Mouse (Mus musculus): ENCODE results near the gene Mup17. TPM values are rescaled to one million over a fixed set of nuclear protein-coding genes. Genes with fewer than 3 reads are reported as not detected.
"Not testable (repeated sequence)": the region's sequence is repeated elsewhere in the genome, so short reads cannot be mapped to it uniquely, and the experiment has no call there.

Mup17 gene
- not detected in 2 replicates for polyA plus RNA-seq (2015; fragmentation: Nextera tagmentation; extraction: Ambion mirVana)

GRCm38 (mm10) chr4:61595771-61596170, at the start of gene Mup17:
Mup17 (minus strand) TSS chr4:61595871.
- WGBS: 84% methylated on average over 3 of the region's 4 CpGs
- not testable (repeated sequence) for ATAC-seq (ENCODE audit: low FRiP score, low TSS enrichment)

GRCm38 (mm10) chr4:61571561-61571960, 24.1 kb downstream of the Mup17 start:
- H3K9ac ChIP-seq (replicated peaks; ENCODE audit: low read length); H3K4me1 ChIP-seq (ENCODE audit: insufficient read depth, low read length); H3K27me3 ChIP-seq (ENCODE audit: insufficient read depth, low read length); H3K36me3 ChIP-seq (ENCODE audit: insufficient read depth, low read length); H3K4me2 ChIP-seq (replicated peaks; ENCODE audit: low read depth, low read length); H3K4me3 ChIP-seq (ENCODE audit: low read length); H3K27ac ChIP-seq (ENCODE audit: low read length); H3K9me3 ChIP-seq (ENCODE audit: low read length); ATAC-seq (ENCODE audit: low FRiP score, low TSS enrichment): not testable (repeated sequence)
- 92% methylated on average over 17 of the region's 19 CpGs for WGBS

More at GRCm38 (mm10) chr4:61595771-61596170, at the start of gene Mup17:
- not testable (repeated sequence) for H3K4me3 ChIP-seq (ENCODE audit: low read length); H3K27ac ChIP-seq (ENCODE audit: low read length); H3K27me3 ChIP-seq (ENCODE audit: insufficient read depth, low read length); H3K9me3 ChIP-seq (ENCODE audit: low read length); H3K4me2 ChIP-seq (replicated peaks; ENCODE audit: low read depth, low read length); H3K9ac ChIP-seq (replicated peaks; ENCODE audit: low read length); H3K4me1 ChIP-seq (ENCODE audit: insufficient read depth, low read length); H3K36me3 ChIP-seq (ENCODE audit: insufficient read depth, low read length)

- H3K4me3 ChIP-seq (ENCODE audit: low read length); H3K36me3 ChIP-seq (ENCODE audit: insufficient read depth, low read length); H3K27ac ChIP-seq (ENCODE audit: low read length): not testable (repeated sequence)
These were observed 39.8 kb downstream of the Mup17 start for GRCm38 (mm10) chr4:61555887-61556286.

More at GRCm38 (mm10) chr4:61555887-61556286, 39.8 kb downstream of the Mup17 start:
- 35% methylated on average over 2 of the region's 2 CpGs for WGBS
- not testable (repeated sequence) for H3K9ac ChIP-seq (replicated peaks; ENCODE audit: low read length); H3K4me1 ChIP-seq (ENCODE audit: insufficient read depth, low read length); H3K27me3 ChIP-seq (ENCODE audit: insufficient read depth, low read length); ATAC-seq (ENCODE audit: low FRiP score, low TSS enrichment); H3K4me2 ChIP-seq (replicated peaks; ENCODE audit: low read depth, low read length); H3K9me3 ChIP-seq (ENCODE audit: low read length)

Other genes with a start within 250 kb of the Mup17 start
- not detected in 2 replicates for gene Mup15, start 156.1 kb downstream of the Mup17 start, polyA plus RNA-seq (2015; fragmentation: Nextera tagmentation; extraction: Ambion mirVana)
- gene Mup16, start 76.3 kb downstream of the Mup17 start, polyA plus RNA-seq (2015; fragmentation: Nextera tagmentation; extraction: Ambion mirVana): not detected in 2 replicates
- not detected in 2 replicates for gene Mup18, start 78.3 kb upstream of the Mup17 start, polyA plus RNA-seq (2015; fragmentation: Nextera tagmentation; extraction: Ambion mirVana)
- not detected in 2 replicates for gene Mup19, start 186.4 kb upstream of the Mup17 start, polyA plus RNA-seq (2015; fragmentation: Nextera tagmentation; extraction: Ambion mirVana)
- gene Mup5, start 239.4 kb upstream of the Mup17 start, polyA plus RNA-seq (2015; fragmentation: Nextera tagmentation; extraction: Ambion mirVana): not detected in 2 replicates

Measured in kidney, embryonic 16.5 days (tissue).